Mouse (Mus musculus) kidney, embryonic 16.5 days (tissue): ENCODE measurements at regions not wholly inside any gene's neighbourhood (a gene's known extent, or its start where the extent isn't known, plus 50 kb on each side); places are given as distances from the start of the nearest gene placed in this dataset.

Source experiments
- ATAC-seq: fragments of 200-750 bp; cut with Nextera tagmentation; 2 replicates; pipeline ENCODE4 v1.8.0; 2017; ENCODE audit warnings: moderate TSS enrichment; ENCODE audit not compliant: low FRiP score, low TSS enrichment
- H3K27ac ChIP-seq: fragments of 300-500 bp; sonication (generic); 2 replicates; pipeline ENCODE4 v1.5.1; 2014; ENCODE audit warnings: low read length
- H3K27me3 ChIP-seq: fragments of 300-500 bp; sonication (generic); 2 replicates; pipeline ENCODE4 v1.6.1; 2014; ENCODE audit warnings: low read length, control low read depth, mixed read lengths; ENCODE audit not compliant: insufficient read depth
- H3K36me3 ChIP-seq: fragments of 300-500 bp; sonication (generic); 2 replicates; pipeline ENCODE4 v1.6.1; 2014; ENCODE audit warnings: low read length, control low read depth, mixed read lengths; ENCODE audit not compliant: insufficient read depth
- H3K4me1 ChIP-seq: fragments of 300-500 bp; sonication (generic); 2 replicates; pipeline ENCODE4 v1.6.1; 2014; ENCODE audit warnings: low read length, control low read depth, mixed read lengths; ENCODE audit not compliant: insufficient read depth
- H3K4me2 ChIP-seq: fragments of 300-500 bp; sonication (generic); replicated peaks from 2 replicates; pipeline ENCODE4 v1.6.1; 2014; ENCODE audit warnings: low read depth, low read length
- H3K4me3 ChIP-seq: fragments of 300-500 bp; sonication (generic); 2 replicates; pipeline ENCODE4 v1.5.1; 2014; ENCODE audit warnings: mild to moderate bottlenecking, low read length
- H3K9ac ChIP-seq: fragments of 300-500 bp; sonication (generic); replicated peaks from 2 replicates; pipeline ENCODE4 v1.6.1; 2014; ENCODE audit warnings: low read length
- H3K9me3 ChIP-seq: fragments of 300-500 bp; sonication (generic); 2 replicates; pipeline ENCODE4 v1.6.1; 2016; ENCODE audit warnings: low read length, control low read depth
- WGBS: fragments of 180-500 bp; shearing (Covaris S2); extraction: QIAGEN DNeasy Blood & Tissue Kit; methylation state at CpG from one replicate; pipeline ENCODE4 v1.1.7; 2014; 5-methylcytosine and 5-hydroxymethylcytosine counted together

DNA sequence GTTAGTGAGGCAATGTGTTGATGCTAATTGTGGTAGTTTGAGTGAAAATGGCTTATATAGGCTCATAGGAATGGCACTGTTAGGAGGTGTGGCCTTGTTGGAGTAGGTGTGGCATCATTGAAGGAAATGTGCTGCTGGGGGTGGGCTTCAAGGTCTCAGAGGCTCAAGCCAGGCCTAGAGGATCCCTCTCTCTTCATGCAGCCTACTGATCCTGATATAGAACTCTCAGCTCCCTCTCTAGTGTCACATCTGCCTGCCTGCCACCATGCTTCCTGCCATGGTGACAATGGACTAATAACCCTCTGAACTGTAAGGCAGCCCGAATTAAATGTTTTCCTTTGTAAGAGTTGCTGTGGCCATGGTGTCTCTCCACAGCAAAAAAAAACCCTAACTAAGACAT lies 68.4 kb upstream of the Igfbp5 start:
- no peak for ATAC-seq
- Histone ChIP-seq H3K27me3 (no peaks in the 10 kb centered on the region), H3K9me3 (no peaks in the 10 kb centered on the region), H3K9ac (no peak overlapping the region), H3K4me3 (no peak overlapping the region), H3K27ac (no peak overlapping the region), H3K4me1 (peaks cover 18% of the 10 kb centered on the region), H3K36me3 (no peaks in the 10 kb centered on the region), H3K4me2 (no peak overlapping the region)
- WGBS = 67% methylated on average over 1 of the region's 1 CpGs

DNA sequence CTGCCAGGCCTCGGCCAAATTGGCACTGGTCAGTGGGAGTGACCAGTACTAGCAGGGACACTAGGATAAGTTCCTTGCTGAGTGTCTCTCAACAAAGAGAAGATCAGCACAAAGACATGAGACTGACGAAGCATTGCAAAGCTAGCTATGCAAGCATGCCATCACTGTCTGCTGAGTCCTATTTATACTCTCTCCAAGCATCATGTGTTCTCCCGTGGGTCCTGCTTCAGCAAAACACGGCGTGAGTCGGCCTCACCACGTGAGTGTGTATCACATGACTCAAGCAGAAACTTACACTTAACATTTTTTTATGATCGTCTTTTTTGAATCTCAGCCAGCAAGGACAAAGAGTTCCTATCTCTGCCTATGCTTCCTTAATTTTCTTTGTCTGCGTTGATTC lies 67.7 kb upstream of the Igfbp5 start:
- H3K4me3 ChIP-seq = no peak overlapping the region
- 79% methylated on average over 9 of the region's 9 CpGs for WGBS
- no peaks in the 10 kb centered on the region for H3K9me3 ChIP-seq
- H3K27me3 ChIP-seq = no peaks in the 10 kb centered on the region
- H3K4me2 ChIP-seq = no peak overlapping the region
- no peak overlapping the region for H3K27ac ChIP-seq
- H3K36me3 ChIP-seq = no peaks in the 10 kb centered on the region
- no peak for ATAC-seq
- H3K4me1 ChIP-seq = peaks cover 18% of the 10 kb centered on the region
- no peak overlapping the region for H3K9ac ChIP-seq

DNA sequence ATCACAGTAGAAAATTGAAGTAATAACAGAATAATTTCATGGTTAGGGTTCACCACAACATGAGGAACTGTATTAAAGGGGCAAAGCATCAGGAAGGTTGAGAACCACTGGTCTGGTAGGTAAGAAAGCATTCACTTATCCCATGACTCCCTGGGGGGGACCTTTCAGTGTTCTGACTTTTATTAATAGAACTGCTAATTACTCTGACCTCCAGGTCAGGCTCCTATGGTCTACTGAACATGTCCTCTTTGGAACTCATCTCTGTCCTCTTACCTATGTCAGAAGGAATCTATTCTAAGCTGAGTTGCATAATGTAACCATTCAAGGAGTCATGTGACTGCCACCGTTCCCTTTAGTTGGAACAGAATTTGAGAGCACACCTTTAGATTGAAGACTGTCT lies 65.3 kb upstream of the Igfbp5 start:
- ATAC-seq = no peak
- H3K4me3 ChIP-seq = no peak overlapping the region
- no peak overlapping the region for H3K9ac ChIP-seq
- H3K27ac ChIP-seq = no peak overlapping the region
- H3K9me3 ChIP-seq = no peaks in the 10 kb centered on the region
- no peaks in the 10 kb centered on the region for H3K27me3 ChIP-seq
- peaks cover 8% of the 10 kb centered on the region; the same call in 1 of the 2 replicates for H3K4me1 ChIP-seq
- no peaks in the 10 kb centered on the region for H3K36me3 ChIP-seq
- 89% methylated on average over 1 of the region's 1 CpGs for WGBS
- no peak overlapping the region for H3K4me2 ChIP-seq

DNA sequence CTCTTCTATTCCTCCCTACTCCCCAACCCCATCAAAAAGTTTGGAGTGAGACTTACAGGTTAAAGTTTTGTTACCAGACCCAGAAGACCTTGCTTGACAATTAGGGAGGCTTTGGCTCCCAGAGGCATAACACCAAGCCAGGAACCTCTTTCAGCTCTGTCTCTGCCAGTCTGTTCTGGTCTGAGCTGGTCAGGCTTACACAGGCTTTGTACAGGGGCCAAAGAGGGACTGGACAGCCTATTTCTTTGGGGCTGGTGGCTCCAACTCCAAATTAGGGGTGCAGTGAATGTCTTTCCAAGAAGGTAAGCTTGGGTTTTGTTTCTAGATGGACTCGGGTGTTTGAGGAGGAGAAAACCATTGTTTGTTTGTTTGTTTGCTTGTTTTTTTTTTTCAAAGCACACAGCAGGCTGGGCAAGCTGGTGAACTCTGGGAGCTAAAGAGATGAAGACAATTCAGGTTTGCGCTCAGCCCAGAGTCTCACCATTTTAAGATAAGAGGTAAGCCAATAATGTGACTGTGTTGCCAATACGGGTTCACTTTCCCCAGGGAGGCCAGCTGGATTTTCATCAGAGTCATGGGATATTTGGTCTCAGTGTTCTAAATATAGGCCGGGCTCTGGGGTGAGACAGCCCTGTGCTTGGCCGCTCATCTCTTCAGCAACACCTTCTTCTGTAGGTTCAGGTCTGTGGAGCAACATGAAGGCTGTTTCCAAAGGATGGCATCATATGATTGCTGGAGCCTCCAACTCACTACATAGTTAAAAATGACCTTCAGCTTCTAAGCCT lies 62.2 kb upstream of the Igfbp5 start:
- H3K4me2 ChIP-seq = no peak overlapping the region
- H3K36me3 ChIP-seq = no peaks in the 10 kb centered on the region
- H3K4me1 ChIP-seq = no peaks in the 10 kb centered on the region
- no peak overlapping the region for H3K27ac ChIP-seq
- no peaks in the 10 kb centered on the region for H3K9me3 ChIP-seq
- no peak overlapping the region for H3K9ac ChIP-seq
- H3K27me3 ChIP-seq = no peaks in the 10 kb centered on the region
- no peak overlapping the region for H3K4me3 ChIP-seq
- WGBS = 90% methylated on average over 5 of the region's 5 CpGs
- no peak for ATAC-seq

DNA sequence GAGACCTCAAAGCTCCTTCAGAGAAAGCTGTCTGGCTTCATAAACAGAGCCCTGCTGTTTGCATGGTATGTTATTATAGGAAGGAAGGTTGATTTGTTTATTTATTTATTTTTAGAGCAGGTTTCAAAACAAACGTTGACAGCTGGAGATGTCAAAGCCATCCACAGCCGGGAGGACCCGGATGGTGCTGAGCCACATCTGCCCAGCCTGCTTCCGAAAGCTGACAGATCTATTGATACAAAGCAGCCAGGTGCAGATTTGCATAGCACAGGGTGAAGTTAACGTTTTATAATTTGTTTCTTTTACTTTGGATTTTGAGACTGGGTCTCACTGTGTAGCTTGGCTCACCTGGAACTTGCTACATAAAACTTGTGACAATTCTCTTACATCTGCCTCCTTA lies 61.5 kb upstream of the Igfbp5 start:
- Histone ChIP-seq H3K9ac (no peak overlapping the region), H3K4me2 (no peak overlapping the region), H3K4me3 (no peak overlapping the region), H3K27ac (no peak overlapping the region), H3K4me1 (no peaks in the 10 kb centered on the region), H3K27me3 (no peaks in the 10 kb centered on the region), H3K9me3 (no peaks in the 10 kb centered on the region), H3K36me3 (no peaks in the 10 kb centered on the region)
- WGBS = 49% methylated on average over 5 of the region's 5 CpGs
- ATAC-seq = no peak

DNA sequence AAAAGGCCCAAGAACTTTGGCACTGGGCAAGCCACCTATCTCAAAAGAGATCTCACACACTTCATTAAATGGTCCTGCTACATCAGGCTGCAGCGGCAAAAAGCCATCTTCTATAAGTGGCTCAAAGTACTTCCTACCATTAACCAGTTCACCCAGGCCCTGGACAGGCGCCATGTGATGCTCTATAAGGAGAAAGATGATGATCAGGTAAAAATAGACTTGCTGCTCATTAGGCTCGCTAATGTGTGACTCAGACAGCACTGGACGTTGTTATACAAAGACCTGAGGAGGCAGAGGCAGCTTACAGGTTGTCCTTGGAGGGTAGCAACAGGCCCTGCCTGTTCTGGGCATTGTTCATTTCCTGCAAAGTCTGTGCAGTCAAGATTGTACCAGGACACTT lies 60.4 kb upstream of the Igfbp5 start:
- ATAC-seq = no peak
- 0 out of 2 replicates have a peak, but pooled peaks cover 1% of the 10 kb centered on the region for H3K4me1 ChIP-seq
- H3K27ac ChIP-seq = no peak overlapping the region
- WGBS = 70% methylated on average over 4 of the region's 4 CpGs
- H3K9me3 ChIP-seq = no peaks in the 10 kb centered on the region
- no peak overlapping the region for H3K4me3 ChIP-seq
- H3K4me2 ChIP-seq = no peak overlapping the region
- H3K27me3 ChIP-seq = no peaks in the 10 kb centered on the region
- no peak overlapping the region for H3K9ac ChIP-seq
- no peaks in the 10 kb centered on the region for H3K36me3 ChIP-seq

DNA sequence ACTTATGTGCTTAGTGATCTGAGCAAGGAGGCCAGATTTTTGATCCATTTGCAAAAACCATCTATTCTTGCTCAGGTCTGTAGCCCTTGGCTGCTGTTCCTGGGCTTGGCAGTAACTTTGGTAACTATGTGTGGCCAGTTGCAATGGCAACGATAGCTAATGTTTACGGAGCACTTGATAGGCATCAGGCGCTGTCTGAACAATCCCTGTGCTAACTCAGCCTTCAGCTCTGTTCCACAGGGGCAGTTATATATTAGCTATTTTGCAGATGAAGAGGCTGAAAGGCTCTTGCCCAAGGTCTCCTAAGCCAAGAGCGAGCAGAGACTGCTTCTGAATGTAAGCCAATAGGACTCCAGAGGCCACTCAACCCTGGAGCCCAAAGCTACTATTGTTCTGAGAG lies 55.1 kb upstream of the Igfbp5 start:
- peak; percentile 70 for ATAC-seq
- no peak overlapping the region for H3K27ac ChIP-seq
- no peak overlapping the region for H3K9ac ChIP-seq
- H3K4me1 ChIP-seq = 0 out of 2 replicates have a peak, but pooled peaks cover 3% of the 10 kb centered on the region
- no peaks in the 10 kb centered on the region for H3K9me3 ChIP-seq
- no peaks in the 10 kb centered on the region for H3K36me3 ChIP-seq
- 58% methylated on average over 4 of the region's 4 CpGs for WGBS
- no peaks in the 10 kb centered on the region for H3K27me3 ChIP-seq
- H3K4me3 ChIP-seq = no peak overlapping the region
- no peak overlapping the region for H3K4me2 ChIP-seq
